Mouse (Mus musculus): ENCODE measurements around the gene H2-Q4. TPM values are rescaled to one million over a fixed set of nuclear protein-coding genes. Genes with fewer than 3 reads are reported as not detected.
"Not testable (repeated sequence)": the region's sequence is repeated elsewhere in the genome, so short reads cannot be mapped to it uniquely, and the experiment has no call there.

The H2-Q4 gene
- 10 to 100 TPM; 26.9 to 46.7 (median 37.7) TPM for total RNA-seq (2022)

DNA sequence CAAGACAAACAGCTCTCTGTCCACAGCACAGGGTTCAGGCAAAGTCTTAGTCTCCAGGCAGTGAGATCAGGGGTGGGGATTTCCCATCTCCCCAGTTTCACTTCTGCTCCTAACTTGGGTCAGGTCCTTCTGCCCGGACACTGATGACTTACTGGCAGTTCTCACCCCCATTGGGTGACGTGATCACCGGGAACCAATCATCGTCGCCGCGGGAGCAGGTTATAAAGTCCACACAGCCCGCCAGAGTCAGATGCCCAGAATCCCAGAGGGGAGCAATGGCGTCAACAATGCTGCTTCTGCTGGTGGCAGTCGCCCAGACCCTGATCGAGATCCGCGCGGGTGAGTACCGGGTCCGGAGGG is at the start of gene H2-Q4:
Gene H2-Q4 (plus strand): TSS at position 249 of the 360 bp plus-strand sequence.
- DNase-seq = peak; percentile 94

DNA sequence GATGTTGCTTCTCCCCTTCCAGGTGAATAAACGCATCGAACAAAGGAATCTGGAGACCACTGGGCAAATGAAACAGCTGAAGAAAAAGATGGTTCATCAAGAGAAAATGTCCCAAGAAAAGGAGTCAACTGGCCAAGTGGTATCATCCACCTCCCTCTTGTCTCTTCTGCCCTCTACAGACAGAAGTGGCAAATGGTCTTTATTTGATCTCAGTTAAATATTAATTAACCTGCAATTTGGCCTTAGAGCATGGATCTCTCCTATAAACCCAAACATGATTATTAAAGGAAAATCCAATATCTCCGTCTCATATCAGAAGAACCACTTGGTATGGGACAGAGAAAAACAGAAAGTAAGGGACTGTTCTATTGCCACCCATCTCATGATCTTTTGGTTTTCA is 49.7 kb upstream of the H2-Q4 start:
- not testable (repeated sequence) for DNase-seq

DNA sequence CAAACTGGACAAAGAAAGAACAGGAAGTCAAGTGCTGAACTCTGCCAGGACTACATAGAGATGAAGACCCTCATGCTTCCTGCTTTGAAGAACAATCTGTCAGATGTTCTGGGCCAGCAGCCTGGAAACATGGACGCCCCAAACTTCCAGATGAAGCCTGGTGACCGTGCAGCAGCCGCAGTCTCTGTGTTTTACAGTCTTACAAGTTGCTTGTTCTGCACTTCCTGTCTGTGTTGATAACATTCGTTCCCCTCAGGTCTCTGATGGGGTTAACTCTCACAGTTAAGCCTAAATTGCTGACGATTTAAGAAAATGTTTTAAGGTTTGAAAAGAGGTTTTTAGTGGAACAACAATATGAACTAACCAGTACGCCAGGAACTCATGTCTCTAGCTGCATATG is 47.9 kb upstream of the H2-Q4 start:
- not testable (repeated sequence) for DNase-seq

DNA sequence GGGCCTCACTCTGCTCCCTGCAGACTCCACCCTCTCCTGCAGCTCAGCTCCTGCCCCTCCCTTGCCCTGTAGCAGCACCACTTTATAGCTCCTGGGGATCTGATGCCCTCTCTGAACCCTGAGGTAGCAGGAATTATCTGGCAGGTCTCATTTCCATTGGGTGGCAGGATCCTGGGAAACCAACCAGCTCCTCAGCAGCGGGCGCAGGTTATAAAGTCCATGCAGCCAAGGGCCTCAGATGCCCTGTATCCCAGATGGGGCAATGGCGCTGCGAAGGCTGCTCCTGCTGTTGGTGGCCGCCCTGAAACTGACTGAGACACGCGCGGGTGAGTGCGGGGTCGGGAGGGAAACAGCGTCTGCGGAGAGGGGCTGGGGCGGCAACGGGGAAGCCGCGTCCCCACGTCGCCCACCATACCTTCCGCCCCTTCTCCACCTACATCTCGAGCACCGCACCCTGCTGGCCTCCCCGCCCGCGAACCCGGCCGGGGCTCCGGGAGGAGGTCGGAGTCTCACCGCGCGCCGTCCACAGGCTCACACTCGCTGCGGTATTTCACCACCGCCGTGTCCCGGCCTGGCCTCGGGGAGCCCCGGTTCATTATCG is 37.2 kb upstream of the H2-Q4 start, which contains the start of gene H2-Q2:
Gene H2-Q2 (plus strand): TSS at position 172 of the 601 bp plus-strand sequence.
- DNase-seq = no peak

DNA sequence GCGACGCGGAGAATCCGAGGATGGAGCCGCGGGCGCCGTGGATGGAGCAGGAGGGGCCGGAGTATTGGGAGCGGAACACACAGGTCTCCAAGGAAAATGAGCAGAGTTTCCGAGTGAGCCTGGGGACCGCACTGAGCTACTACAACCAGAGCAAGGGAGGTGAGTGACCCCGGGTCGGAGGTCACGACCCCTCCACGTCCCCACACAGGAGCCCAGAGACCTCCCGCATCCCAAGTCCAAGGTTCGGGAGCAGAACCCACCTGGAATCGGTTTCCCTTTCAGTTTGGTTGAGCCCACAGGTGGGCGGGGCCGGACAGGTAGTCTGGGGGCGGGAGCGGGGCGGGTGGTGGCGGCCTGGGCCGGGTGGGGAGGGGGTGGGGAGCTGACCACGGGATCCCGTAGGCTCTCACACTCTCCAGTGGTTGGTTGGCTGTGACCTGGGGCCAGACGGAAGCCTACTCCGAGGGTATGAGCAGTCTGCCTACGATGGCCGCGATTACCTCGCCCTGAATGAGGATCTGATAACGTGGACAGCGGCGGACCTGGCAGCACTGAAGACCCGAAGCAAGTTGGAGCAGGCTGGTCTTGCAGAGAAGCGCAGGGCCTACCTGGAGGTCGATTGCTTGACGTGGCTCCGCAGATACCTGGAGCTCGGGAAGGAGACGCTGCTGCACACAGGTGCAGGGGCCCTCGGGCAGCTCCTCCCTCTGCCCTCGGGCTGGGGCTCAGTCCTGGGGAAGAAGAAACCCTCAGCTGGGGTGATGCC is 36.5 kb upstream of the H2-Q4 start:
- DNase-seq = no peak

DNA sequence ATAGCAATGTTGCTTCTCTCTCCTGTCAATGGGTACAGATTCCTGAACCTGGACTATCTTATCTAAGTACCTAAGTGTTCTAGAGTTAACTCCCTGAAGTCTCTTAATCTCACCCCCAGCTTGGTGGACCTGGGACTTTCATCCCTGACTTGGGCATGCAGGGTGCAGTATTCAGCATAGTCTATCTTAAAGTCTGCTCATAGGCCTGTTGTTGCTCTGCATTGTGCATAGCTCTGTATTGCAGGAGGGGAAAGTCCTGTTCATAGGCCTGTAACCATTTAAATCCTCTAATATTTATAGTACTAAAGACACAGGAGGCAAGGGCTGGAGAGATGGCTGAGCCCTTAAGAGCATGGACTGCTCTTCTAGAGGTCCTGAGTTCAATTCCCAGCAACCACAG is 31.8 kb upstream of the H2-Q4 start:
- DNase-seq = not testable (repeated sequence)

DNA sequence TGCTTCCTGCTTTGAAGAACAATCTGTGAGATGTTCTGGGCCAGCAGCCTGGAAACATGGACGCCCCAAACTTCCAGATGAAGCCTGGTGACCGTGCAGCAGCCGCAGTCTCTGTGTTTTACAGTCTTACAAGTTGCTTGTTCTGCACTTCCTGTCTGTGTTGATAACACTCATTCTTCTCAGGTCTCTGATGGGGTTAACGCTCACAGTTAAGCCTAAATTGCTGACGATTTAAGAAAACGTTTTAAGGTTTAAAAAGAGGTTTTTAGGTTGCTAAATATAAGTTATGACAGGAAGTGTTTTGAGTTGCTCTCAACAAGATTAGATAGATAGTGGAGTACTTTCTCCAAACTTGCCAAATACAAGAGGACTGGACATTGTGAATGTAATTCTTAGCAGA is 26.1 kb upstream of the H2-Q4 start:
- DNase-seq = not testable (repeated sequence)

DNA sequence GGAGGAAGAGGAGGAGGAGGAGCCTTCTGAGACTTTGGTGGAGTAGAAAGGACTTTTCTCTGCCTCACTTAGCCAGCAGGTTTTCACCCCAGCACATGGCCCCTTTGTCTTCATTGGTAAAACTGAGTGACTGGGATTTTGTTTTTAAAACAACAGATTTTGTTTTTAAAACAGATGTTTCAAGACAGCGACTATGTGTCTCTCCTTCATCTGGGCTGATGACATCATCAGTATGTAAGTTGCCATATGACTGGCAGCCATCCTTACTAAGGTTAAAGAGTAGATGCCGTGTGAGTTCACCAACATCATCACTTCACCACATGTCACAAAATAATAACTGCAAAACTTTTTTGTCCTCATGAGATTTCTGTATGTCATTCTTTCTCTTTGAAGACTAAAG is 25.3 kb upstream of the H2-Q4 start:
- no peak for DNase-seq

DNA sequence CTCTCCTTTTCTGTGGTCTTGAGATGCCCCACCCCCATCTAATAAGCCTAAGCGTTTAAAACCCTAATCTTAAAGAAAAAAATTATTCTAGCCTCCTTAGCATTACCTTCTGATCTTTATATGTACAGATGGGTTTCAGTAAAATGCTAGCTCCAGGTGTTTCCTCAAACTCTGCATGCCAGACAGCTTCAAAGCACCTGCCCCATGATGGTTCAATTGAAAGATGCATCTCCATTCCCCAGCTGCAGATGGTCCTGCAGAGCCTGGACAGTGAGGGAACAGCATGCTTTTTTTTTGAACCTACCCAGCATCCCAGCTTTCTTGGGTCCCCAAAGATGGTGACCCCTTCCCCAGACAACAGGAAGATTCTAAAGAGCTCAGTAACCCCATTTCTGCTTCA is 22.3 kb upstream of the H2-Q4 start:
- DNase-seq = no peak

DNA sequence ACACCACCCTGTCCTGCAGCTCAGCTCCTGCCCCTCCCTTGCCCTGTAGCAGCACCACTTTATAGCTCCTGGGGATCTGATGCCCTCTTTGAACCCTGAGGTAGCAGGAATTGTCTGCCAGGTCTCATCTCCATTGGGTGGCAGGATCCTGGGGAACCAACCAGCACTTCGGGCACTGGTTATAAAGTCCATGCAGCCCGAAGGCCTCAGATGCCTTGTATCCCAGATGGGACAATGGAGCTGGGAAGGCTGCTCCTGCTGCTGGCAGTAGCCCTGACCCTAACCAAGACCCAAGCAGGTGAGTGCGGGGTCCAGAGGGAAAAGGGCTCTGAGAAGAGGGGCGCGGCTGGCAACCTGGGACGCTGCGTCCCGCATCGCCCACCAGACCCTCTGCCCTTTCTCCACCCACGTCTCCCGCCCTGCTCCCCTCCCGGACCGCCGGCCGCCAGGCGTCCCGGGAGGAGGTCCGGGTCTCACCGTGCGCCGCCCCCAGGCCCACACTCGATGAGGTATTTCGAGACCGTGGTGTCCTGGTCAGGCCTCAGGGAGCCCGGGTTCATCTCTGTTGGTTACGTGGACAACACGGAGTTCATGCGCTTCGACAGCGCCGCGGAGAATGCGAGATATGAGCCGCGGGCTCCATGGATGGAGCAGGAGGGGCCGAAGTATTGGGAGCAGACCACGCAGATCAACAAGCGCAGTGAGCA is 20.5 kb upstream of the H2-Q4 start:
- DNase-seq = no peak

DNA sequence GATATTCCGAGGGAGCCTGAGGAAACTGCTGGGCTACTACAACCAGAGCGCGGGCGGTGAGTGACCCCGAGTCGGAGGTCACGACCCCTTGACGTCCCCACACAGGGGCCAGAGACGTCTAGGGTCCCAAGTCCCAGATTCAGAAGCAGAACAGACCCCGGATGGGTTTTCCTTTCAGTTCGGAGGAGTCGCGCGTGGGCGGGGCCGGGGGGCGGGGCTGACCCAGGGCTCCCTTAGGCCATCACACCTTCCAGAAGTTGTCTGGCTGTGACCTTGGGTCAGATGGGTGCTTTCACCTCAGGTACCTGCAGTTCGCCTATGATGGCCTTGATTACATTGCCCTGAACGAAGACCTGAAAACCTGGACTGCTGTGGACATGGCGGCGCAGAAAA is 20.0 kb upstream of the H2-Q4 start:
- no peak for DNase-seq

DNA sequence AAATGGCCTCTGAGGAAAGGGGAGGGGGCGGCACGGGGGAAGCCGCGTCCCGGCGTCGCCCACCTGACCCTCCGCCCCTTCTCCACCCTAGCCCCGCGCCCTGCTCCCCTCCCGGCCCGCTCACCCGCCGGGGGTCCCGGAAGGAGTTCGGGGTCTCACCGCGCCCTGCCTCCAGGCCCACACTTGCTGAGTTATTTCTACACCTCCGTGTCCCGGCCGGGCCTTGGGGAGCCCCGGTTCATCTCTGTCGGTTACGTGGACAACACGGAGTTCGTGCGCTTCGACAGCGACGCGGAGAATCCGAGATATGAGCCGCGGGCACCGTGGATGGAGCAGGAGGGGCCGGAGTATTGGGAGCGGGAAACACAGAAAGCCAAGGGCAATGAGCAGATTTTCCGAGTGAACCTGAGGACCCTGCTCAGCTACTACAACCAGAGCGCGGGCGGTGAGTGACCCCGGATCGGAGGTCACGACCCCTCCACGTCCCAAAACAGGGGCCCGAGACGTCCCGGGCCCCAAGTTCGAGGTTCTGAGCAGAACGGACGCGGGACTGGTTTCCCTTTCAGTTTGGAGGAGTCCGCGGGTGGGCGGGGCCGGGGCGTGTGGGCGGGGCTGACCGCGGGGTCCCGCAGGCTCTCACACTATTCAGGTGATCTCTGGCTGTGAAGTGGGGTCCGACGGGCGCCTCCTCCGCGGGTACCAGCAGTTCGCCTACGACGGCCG is 473 bp downstream of the H2-Q4 start:
- peak; percentile 31 for DNase-seq

DNA sequence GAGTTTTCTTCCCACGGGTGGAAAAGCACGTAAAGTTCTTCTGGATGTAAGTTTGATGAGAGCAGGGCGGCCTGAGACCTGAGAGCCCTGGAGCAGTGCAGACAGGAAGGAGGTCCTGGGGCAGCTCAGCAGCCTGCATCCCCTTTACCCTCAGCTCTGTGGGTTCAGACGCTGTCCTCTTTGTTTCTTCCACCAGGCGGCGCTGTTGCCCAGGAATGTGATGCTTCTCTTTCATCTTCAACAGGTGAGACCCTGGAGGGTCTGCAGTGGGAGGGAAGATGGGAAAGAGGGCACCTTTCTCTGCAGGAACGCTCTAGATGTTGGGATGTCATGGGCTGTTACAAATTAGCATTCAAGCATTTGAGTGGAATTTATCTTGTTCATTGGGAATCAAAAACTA is 10.4 kb downstream of the H2-Q4 start:
- DNase-seq = not testable (repeated sequence)

DNA sequence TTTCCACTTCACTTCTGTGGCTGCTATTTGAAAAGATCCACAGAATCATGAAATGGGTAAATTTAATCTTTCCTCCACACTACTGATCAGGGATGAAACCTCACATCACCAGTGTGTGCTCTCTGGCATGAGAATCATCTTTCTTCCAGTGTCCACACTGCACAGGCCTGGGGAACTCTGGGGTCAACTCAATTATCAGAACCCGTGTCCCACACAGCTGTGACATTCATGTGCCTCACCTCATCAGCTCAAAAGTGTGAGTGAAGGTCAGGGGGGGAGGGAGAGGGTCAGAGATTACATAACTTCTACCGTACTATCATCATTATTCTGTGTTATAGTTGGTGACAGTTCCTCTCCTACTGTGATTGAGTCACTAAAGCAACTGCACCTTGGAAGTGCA is 13.3 kb downstream of the H2-Q4 start:
- DNase-seq = not testable (repeated sequence)

DNA sequence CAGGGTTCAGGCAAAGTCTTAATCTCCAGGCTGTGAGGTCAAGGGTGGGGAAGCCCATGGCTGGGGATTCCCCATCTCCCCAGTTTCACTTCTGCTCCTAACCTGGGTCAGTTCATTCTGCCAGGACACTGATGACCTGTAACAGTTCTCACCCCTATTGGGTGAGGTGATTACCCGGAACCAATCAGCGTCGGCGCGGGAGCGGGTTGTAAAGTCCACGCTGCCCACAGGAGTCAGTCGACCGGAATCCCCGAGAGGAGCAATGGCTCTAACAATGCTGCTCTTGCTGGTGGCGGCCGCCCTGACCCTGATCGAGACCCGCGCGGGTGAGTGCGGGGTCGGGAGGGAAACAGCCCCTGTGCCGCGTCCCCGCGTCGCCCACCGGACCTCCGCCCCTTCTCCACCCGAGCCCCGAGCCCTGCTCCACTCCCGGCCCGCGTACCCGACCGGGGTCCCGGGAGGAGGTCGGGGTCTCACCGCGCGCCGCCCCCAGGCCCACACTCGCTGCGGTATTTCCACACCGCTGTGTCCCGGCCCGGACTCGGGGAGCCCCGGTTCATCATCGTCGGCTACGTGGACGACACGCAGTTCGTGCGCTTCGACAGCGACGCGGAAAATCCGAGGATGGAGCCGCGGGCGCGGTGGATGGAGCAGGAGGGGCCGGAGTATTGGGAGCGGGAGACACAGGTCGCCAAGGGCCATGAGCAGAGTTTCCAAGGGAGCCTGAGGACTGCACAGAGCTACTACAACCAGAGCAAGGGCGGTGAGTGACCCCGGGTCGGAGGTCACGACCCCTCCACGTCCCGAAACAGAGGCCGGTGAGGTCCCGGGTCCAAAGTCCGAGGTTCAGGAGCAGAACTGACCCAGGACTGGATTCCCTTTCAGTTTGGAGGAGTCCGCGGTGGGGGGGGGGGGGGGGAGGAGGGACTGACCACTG is 14.7 kb downstream of the H2-Q4 start:
- DNase-seq = not testable (repeated sequence)

DNA sequence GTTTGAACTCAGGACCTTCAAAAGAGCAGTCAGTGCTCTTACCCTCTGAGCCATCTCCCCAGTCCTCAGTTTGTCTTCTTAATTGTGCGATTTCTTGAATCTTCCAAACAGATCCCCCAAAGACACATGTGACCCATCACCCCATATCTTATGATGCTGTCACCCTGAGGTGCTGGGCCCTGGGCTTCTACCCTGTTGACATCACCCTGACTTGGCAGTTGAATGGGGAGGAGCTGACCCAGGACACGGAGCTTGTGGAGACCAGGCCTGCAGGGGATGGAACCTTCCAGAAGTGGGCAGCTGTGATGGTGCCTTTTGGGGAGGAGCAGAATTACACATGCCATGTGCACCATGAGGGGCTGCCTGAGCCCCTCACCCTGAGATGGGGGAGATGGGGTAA is 17.5 kb downstream of the H2-Q4 start:
- not testable (repeated sequence) for DNase-seq

DNA sequence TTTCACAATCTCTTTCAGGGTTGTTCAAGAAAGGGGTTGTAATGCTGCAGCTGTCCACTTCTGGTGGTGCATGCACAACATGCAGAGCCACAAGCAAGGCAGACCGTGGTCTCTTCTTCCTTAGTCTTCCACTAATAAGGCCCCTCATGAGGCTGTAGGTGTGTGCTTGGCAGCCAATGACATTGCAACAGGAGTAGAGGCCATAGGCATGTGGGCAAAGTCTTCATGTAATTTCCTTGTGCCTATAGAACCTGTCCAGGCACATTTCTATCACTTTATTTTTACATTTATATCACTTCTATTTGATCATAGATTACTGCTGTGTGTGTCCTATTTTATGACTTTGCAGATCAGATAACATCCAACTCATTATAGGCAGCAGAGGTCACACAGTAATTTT is 33.6 kb downstream of the H2-Q4 start:
- not testable (repeated sequence) for DNase-seq

DNA sequence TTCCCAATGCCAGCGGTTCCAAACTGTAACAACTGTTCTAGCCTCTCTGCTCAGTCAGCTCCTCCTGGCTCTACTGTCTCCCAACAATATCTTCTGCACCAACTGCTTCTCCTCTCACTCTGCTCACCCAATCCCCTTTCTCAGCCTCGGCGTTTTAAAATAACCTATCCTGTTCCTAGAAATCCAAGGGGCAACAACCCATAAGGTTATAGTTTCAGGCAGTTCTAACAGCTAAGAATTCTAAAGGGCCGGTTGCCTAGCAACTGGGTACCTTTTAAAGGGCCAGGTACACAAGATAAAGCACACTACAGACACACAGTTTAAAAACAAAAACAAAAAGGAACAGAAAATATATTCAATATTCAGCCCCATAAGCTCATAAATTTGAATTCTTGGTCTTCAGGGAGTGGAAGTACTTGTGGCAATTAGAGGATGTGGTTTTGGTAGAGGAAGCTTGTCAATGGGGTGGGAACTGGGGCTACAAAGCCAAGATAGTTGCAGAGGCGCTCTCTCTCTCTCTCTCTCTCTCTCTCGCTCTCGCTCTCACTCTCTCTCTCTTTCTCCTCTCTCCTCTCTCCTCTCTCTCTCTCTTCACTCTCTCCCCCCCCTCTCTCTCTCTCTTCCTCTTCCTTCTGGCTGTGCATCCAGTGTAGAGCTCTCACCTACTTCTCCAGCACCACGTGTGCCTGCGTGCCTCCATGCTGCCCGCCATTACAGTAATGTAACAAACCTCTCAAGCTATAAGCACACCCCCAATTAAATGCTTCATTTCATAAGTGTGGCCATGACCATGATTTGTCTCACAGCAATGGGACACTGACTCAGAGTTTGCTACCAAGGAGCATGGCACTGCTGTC is 36.1 kb downstream of the H2-Q4 start:
- not testable (repeated sequence) for DNase-seq

DNA sequence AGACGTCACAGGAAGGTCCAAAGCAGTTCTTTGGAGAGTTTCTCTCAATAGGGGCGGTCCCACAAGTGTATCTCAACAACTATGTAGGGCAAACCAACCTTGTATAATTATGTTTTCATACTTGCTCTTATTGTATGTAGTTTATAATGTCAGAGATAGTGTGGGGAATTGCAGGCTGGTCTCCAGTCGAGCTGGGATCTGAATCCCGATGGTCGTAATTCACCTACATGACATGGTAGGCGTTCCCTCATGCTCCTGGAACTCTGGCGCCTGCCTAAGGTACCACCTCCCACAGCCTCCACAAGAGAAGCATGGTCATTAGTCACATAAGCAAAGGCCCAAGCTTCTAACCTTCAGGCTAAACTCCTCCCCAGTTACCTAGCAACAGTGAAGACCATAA is 39.4 kb downstream of the H2-Q4 start:
- no peak for DNase-seq

DNA sequence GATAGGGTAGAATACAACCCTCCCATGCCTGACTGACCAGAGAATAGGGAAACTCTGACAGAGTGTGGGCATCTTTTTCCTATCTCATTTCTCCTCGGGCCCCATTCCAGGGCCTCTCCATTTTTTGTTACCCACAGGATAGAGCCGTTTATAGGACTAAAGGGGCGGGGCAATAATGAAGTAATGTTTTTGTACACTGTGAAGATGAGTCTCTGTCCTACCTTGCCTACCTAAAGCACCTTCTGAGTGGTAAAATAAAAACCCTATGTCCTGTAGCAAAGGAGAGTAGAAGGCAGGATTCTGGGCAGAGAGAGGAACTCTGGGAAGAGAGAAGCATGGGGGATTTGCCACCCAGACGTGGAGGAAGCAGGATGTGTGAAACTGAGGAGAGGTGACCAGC is 40.1 kb downstream of the H2-Q4 start:
- not testable (repeated sequence) for DNase-seq

Measured in adrenal gland, adult 8-10 months (tissue).